In genomic region chr13:45507274-45508229, GRCm38 (mm10) we compare ENCODE assay signal across 8 mouse cellular contexts. TPM values are rescaled to one million over a fixed set of nuclear protein-coding genes. Genes with fewer than 3 reads are reported as not detected.
DNase-seq lines count a peak whose midpoint lies in the region; ATAC-seq and TF ChIP-seq lines count a peak whose summit lies in the region.

Gene Gmpr (plus strand): TSS chr13:45507444.

- H3K27me3 ChIP-seq in hindbrain, embryonic 16.5 days (replicated peaks; ENCODE audit: control insufficient read depth, insufficient read depth, low read length) = no peaks in the 10 kb centered on the region
- H3K27me3 ChIP-seq in megakaryocyte, embryonic 14.5 days (replicated peaks) = no peaks in the 10 kb centered on the region

- DNase-seq in adipocyte (ENCODE audit: low spot score) = peak; percentile 31
- peak; percentile 70 to 74 for DNase-seq in cerebellum, postnatal 14 days
- DNase-seq in gastrocnemius, adult 2 months = peak; percentile 91
- peak; percentile 76 to 82 for DNase-seq in left cerebral cortex, adult 9 months (ENCODE audit: low spot score in 2 of 2)
- DNase-seq in right cerebral cortex, postnatal 25 days = peak; percentile 87

- peak; percentile 9; the same call in 1 of the 2 replicates for TF ChIP-seq CTCF in gastrocnemius, adult 2 months (IDR thresholded peaks at IDR 0.05)

- intact Hi-C loops in gastrocnemius, adult 2 months (cut with DNase I) = no loop called here

- H3K4me2 ChIP-seq in hindbrain, embryonic 16.5 days (ENCODE audit: low read length) = peak within 1 kb of the TSS; percentile 91

- H3K36me3 ChIP-seq in hindbrain, embryonic 16.5 days (ENCODE audit: control insufficient read depth, insufficient read depth, low read length) = no peaks in the 10 kb centered on the region
- peaks cover 20% of the 10 kb centered on the region for H3K36me3 ChIP-seq in megakaryocyte, embryonic 14.5 days (replicated peaks; ENCODE audit: low read length)

- H3K9me3 ChIP-seq in hindbrain, embryonic 16.5 days (ENCODE audit: control insufficient read depth, low read length) = no peaks in the 10 kb centered on the region
- peaks cover 10% of the 10 kb centered on the region for H3K9me3 ChIP-seq in megakaryocyte, embryonic 14.5 days

- WGBS in hindbrain, embryonic 16.5 days = 1% methylated on average over 63 of the region's 63 CpGs

- peak within 1 kb of the TSS; percentile 89 for H3K4me3 ChIP-seq in gastrocnemius, adult 2 months
- peak within 1 kb of the TSS; percentile 67 for H3K4me3 ChIP-seq in hindbrain, embryonic 16.5 days (ENCODE audit: low read length)
- H3K4me3 ChIP-seq in megakaryocyte, embryonic 14.5 days (replicated peaks) = peak within 1 kb of the TSS; percentile 95

- peaks cover 5% of the 10 kb centered on the region; the same call in 1 of the 2 replicates for H3K4me1 ChIP-seq in hindbrain, embryonic 16.5 days (ENCODE audit: control insufficient read depth, insufficient read depth, low read depth, low read length)
- peaks cover 69% of the 10 kb centered on the region for H3K4me1 ChIP-seq in megakaryocyte, embryonic 14.5 days

- peak; percentile 87 for ATAC-seq in hindbrain, embryonic 16.5 days
- no peak for ATAC-seq in activated CD4-positive, CD25-positive, alpha-beta regulatory T cell, adult 4 months

- H3K9ac ChIP-seq in hindbrain, embryonic 16.5 days (ENCODE audit: low read depth, low read length) = peak within 1 kb of the TSS; percentile 74

- H3K27ac ChIP-seq in gastrocnemius, adult 2 months = peak within 1 kb of the TSS; percentile 97
- H3K27ac ChIP-seq in hindbrain, embryonic 16.5 days (ENCODE audit: low read depth, low read length) = peak within 1 kb of the TSS; percentile 65

RNA-seq across cellular contexts. Expression of gene Gmpr, which starts in this region (rescaled TPM):
- total RNA-seq in gastrocnemius, adult 2 months (2021) = 100 to 1,000 TPM; 152 to 185 TPM
- polyA plus RNA-seq in hindbrain, embryonic 16.5 days (2015; fragmentation: Nextera tagmentation; extraction: Ambion mirVana) = 40.7 and 41.5 TPM in 2 replicates
- 140 and 296 TPM in 2 replicates for polyA plus RNA-seq in megakaryocyte, embryonic 14.5 days (2012; ENCODE audit: insufficient read depth, low replicate concordance)
- not detected for polyA plus RNA-seq in activated CD4-positive, CD25-positive, alpha-beta regulatory T cell, adult 4 months (2017; shearing (Covaris generic))

Comparison
In these comparisons a context has a peak if more than half of its experiments do, and no peak if none do; other contexts are left out.
1. RNA of gene Gmpr (polyA plus RNA-seq): 140 to 296 TPM in megakaryocyte, embryonic 14.5 days and 40.7 to 41.5 TPM in hindbrain, embryonic 16.5 days; not detected in activated CD4-positive, CD25-positive, alpha-beta regulatory T cell, adult 4 months; every median in the first group is over 10 times any median in the second.
2. DNase-seq: peak in every context shown above with its lines; median percentile 91 in gastrocnemius, adult 2 months; 87 in right cerebral cortex, postnatal 25 days; 79 in left cerebral cortex, adult 9 months; 72 in cerebellum, postnatal 14 days; 31 in adipocyte.
3. Peak in every context shown above with its lines, with median percentiles within 50 percentile points of each other: H3K4me3 ChIP-seq.